Mouse (Mus musculus): ENCODE results near the gene Tecpr2. TPM values are rescaled to one million over a fixed set of nuclear protein-coding genes. Genes with fewer than 3 reads are reported as not detected.

Gene Tecpr2
- polyA plus RNA-seq, 1 experiment from 2014 or later, result 8.3 TPM

- 85% methylated on average over 3 of the region's 3 CpGs for WGBS
- ATAC-seq (ENCODE audit: low FRiP score), result no peak
These were observed 64.4 kb downstream of the Tecpr2 start for GRCm38 (mm10) chr12:110953443-110953842.

GRCm38 (mm10) chr12:110953900-110954299 lies 64.8 kb downstream of the Tecpr2 start:
- Histone ChIP-seq H3K27ac (no peak overlapping the region), H3K4me1 (no peaks in the 10 kb centered on the region), H3K27me3 (no peaks in the 10 kb centered on the region), H3K4me2 (no peak overlapping the region), H3K9me3 (no peaks in the 10 kb centered on the region), H3K9ac (no peak overlapping the region), H3K36me3 (replicated peaks) (peaks cover 35% of the 10 kb centered on the region), H3K4me3 (replicated peaks) (no peak overlapping the region)
- no peak for ATAC-seq (ENCODE audit: low FRiP score)
- 90% methylated on average over 2 of the region's 2 CpGs for WGBS

More at GRCm38 (mm10) chr12:110953443-110953842, 64.4 kb downstream of the Tecpr2 start:
- Histone ChIP-seq H3K4me3 (replicated peaks) (no peak overlapping the region), H3K4me1 (no peaks in the 10 kb centered on the region), H3K9me3 (no peaks in the 10 kb centered on the region), H3K27ac (no peak overlapping the region), H3K4me2 (no peak overlapping the region), H3K27me3 (no peaks in the 10 kb centered on the region), H3K9ac (no peak overlapping the region), H3K36me3 (replicated peaks) (peaks cover 38% of the 10 kb centered on the region)

DNA sequence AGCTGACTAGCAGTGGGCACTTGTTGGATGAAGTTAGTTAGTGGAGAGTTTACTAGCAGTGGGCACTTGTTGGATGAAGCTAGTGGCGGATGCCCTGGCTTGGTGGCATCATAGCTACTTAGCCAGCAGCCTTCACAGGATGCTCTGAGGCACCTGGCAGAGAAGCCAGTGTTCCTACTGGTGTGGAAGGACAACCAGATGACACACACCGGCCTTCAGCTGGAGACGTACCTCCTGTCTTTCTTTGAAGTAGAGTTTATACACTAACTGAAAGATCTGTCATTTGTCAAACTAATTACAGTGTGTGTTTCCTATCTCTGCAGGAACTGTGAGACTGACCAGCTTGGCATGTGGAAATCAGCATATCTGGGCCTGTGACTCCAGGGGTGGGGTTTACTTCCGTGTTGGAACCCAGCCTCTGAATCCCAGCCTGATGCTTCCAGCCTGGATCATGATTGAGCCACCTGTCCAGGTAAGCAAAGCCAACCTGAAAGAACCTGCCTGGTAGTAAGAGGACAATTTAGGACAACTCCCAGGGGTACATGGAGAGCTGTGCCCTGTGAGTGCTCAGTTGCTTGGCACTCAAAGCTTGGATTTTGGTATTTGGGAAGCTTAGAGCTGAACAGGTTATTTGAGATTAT lies 65.4 kb downstream of the Tecpr2 start:
- no peak overlapping the region for H3K27ac ChIP-seq
- H3K36me3 ChIP-seq (replicated peaks), result peaks cover 35% of the 10 kb centered on the region
- no peak for ATAC-seq (ENCODE audit: low FRiP score)
- no peaks in the 10 kb centered on the region for H3K27me3 ChIP-seq
- no peaks in the 10 kb centered on the region for H3K9me3 ChIP-seq
- WGBS, result 90% methylated on average over 4 of the region's 4 CpGs
- H3K4me2 ChIP-seq, result no peak overlapping the region
- no peak overlapping the region for H3K4me3 ChIP-seq (replicated peaks)
- H3K9ac ChIP-seq, result no peak overlapping the region
- H3K4me1 ChIP-seq, result no peaks in the 10 kb centered on the region

DNA sequence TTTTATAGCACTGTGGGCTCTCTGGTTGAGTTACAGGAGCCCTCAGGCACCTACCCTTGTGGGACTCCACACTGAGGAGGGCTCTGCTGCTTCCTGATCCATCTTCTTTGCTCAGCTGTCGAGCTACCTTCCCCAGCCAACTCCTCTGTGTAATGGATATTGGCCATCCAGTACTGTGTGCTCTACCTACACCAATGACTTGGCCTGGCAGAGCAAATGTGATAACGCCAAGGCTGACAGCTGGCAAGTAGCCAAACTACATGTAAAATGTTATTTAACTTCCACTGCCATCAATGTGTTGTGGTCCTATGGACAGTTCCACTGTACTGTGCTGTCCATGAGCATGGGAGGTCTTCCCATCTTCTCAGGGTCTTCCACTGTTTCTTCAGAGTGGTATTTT lies 72.9 kb downstream of the Tecpr2 start:
- no peak overlapping the region for H3K9ac ChIP-seq
- H3K27ac ChIP-seq, result no peak overlapping the region
- H3K4me2 ChIP-seq, result no peak overlapping the region
- no peaks in the 10 kb centered on the region for H3K27me3 ChIP-seq
- H3K36me3 ChIP-seq (replicated peaks), result peaks cover 22% of the 10 kb centered on the region
- H3K4me3 ChIP-seq (replicated peaks), result no peak overlapping the region
- WGBS, result 88% methylated on average over 2 of the region's 2 CpGs
- no peak for ATAC-seq (ENCODE audit: low FRiP score)
- H3K4me1 ChIP-seq, result no peaks in the 10 kb centered on the region
- H3K9me3 ChIP-seq, result no peaks in the 10 kb centered on the region

GRCm38 (mm10) chr12:110965500-110965899 lies 76.4 kb downstream of the Tecpr2 start:
- H3K27ac ChIP-seq, result no peak overlapping the region
- 92% methylated on average over 3 of the region's 3 CpGs for WGBS
- no peak overlapping the region for H3K9ac ChIP-seq
- H3K4me1 ChIP-seq, result no peaks in the 10 kb centered on the region
- no peak for ATAC-seq (ENCODE audit: low FRiP score)
- no peaks in the 10 kb centered on the region for H3K27me3 ChIP-seq
- H3K4me2 ChIP-seq, result no peak overlapping the region
- no peaks in the 10 kb centered on the region for H3K9me3 ChIP-seq
- H3K4me3 ChIP-seq (replicated peaks), result no peak overlapping the region
- peaks cover 37% of the 10 kb centered on the region for H3K36me3 ChIP-seq (replicated peaks)

DNA sequence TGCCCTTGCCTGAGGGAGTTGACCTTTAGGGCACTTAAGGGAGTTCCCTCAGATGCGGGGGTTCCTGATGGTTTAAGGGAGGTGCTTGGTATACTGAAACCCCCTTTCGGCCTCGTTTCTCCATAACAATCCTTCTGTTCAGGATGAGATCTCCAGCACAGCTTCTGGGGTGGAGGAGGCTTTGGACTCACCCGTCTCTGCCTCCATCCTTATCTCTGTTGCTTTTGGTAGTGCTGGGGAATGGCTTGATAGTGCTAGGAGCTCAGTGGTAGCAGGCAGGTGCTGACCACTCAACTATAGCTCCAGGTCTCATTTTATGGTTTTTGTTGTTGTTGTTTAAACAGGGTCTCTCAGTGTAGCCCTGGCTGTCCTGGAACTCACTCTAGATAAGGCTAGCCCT lies 77.0 kb downstream of the Tecpr2 start:
- H3K9ac ChIP-seq, result no peak overlapping the region
- peaks cover 38% of the 10 kb centered on the region for H3K36me3 ChIP-seq (replicated peaks)
- no peak overlapping the region for H3K4me3 ChIP-seq (replicated peaks)
- no peak overlapping the region for H3K4me2 ChIP-seq
- H3K4me1 ChIP-seq, result no peaks in the 10 kb centered on the region
- no peaks in the 10 kb centered on the region for H3K27me3 ChIP-seq
- 91% methylated on average over 4 of the region's 4 CpGs for WGBS
- H3K9me3 ChIP-seq, result no peaks in the 10 kb centered on the region
- no peak overlapping the region for H3K27ac ChIP-seq
- no peak for ATAC-seq (ENCODE audit: low FRiP score)

DNA sequence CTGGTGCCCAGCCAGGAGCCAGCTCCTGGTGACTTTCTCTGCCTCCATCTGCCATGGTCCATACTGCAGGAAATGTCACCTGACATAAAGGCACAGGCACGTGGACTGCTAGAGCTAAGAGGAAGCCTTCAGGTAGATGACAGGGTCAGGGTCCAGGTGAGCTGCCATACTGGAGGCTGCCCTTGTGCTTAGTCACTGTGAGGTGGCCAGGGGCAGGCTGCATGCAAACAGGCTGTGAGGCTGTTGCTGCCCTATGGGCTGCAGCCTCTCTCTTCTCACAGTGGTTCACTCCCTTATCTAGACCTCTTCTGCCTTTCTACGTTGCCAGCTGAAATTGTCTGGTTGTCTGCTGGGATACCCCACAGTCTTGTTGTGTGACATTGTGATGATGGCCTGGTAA lies 78.1 kb downstream of the Tecpr2 start:
- Histone ChIP-seq H3K4me1 (no peaks in the 10 kb centered on the region), H3K4me2 (no peak overlapping the region), H3K36me3 (replicated peaks) (peaks cover 35% of the 10 kb centered on the region), H3K9me3 (no peaks in the 10 kb centered on the region), H3K27ac (no peak overlapping the region), H3K27me3 (no peaks in the 10 kb centered on the region), H3K4me3 (replicated peaks) (no peak overlapping the region), H3K9ac (no peak overlapping the region)
- WGBS, result 78% methylated on average over 2 of the region's 2 CpGs
- no peak for ATAC-seq (ENCODE audit: low FRiP score)

DNA sequence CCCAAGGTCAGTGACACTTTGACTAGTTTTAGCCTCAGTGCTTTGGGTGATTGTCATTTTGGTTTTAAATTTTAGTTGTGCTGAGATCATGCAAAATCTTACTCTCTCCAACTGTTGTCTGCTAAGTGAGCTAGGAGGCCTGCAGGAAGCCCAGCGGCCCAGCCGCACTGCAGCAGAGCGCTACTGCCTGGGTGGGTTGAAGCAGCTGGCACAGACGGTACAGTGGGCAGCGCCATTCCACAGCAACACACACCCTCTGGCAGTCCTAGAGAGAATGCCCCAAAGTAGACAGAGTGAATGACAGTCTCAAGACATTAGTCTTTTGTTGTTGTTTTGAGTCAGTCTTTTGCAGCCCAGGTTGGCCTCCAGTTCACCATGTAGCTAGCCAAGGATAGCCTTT lies 81.3 kb downstream of the Tecpr2 start:
- no peak overlapping the region for H3K4me3 ChIP-seq (replicated peaks)
- H3K27me3 ChIP-seq, result no peaks in the 10 kb centered on the region
- H3K4me1 ChIP-seq, result no peaks in the 10 kb centered on the region
- no peak overlapping the region for H3K4me2 ChIP-seq
- H3K9me3 ChIP-seq, result no peaks in the 10 kb centered on the region
- 95% methylated on average over 5 of the region's 5 CpGs for WGBS
- H3K9ac ChIP-seq, result no peak overlapping the region
- peaks cover 60% of the 10 kb centered on the region for H3K36me3 ChIP-seq (replicated peaks)
- ATAC-seq (ENCODE audit: low FRiP score), result no peak
- H3K27ac ChIP-seq, result no peak overlapping the region

DNA sequence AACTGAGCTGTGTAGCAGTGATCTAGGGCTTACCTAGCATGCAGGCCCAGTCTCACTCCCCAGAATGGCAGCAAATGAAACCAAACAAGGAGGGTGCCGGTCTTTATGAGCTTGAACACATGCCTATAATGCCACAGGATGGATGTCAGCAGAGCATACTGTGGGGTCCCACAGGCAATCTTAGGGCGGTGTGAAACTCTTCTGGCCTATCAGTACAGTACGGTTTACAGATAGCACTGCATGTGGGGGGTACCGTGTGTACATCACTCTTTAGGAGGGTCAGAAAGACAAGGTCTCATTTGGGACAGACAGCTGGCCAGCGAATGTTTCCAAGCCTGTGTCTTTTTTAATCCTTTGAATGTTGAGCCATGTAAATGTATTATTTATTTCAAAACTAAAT lies 82.9 kb downstream of the Tecpr2 start:
- Histone ChIP-seq H3K27ac (no peak overlapping the region), H3K4me1 (no peaks in the 10 kb centered on the region), H3K4me2 (no peak overlapping the region), H3K9me3 (no peaks in the 10 kb centered on the region), H3K27me3 (no peaks in the 10 kb centered on the region), H3K4me3 (replicated peaks) (no peak overlapping the region), H3K9ac (no peak overlapping the region), H3K36me3 (replicated peaks) (peaks cover 76% of the 10 kb centered on the region)
- no peak for ATAC-seq (ENCODE audit: low FRiP score)
- 93% methylated on average over 5 of the region's 5 CpGs for WGBS

DNA sequence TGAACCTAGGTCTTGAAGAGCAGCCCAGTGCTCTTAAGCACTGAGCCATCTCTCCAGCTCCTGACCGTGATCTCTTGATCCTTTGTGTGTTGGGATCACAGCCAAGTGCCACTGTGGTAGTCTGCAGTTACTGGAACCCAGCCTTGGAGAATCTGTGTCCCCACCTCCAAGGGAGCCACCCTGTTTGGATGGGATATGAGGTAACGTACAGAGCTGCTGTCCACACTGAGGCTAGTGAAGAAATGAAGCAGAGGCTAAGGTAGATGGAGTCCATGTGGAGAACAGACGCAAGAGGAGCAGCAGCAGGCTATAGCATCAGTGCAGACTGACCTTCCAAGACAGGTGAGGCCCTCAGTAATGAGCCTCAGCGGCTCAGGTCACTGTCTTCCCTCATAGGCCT lies 84.8 kb downstream of the Tecpr2 start:
- no peak overlapping the region for H3K4me2 ChIP-seq
- peaks cover 68% of the 10 kb centered on the region for H3K36me3 ChIP-seq (replicated peaks)
- H3K9ac ChIP-seq, result no peak overlapping the region
- H3K9me3 ChIP-seq, result no peaks in the 10 kb centered on the region
- no peak overlapping the region for H3K27ac ChIP-seq
- WGBS, result 94% methylated on average over 4 of the region's 4 CpGs
- peaks cover 10% of the 10 kb centered on the region for H3K4me1 ChIP-seq
- no peak for ATAC-seq (ENCODE audit: low FRiP score)
- H3K4me3 ChIP-seq (replicated peaks), result no peak overlapping the region
- no peaks in the 10 kb centered on the region for H3K27me3 ChIP-seq

DNA sequence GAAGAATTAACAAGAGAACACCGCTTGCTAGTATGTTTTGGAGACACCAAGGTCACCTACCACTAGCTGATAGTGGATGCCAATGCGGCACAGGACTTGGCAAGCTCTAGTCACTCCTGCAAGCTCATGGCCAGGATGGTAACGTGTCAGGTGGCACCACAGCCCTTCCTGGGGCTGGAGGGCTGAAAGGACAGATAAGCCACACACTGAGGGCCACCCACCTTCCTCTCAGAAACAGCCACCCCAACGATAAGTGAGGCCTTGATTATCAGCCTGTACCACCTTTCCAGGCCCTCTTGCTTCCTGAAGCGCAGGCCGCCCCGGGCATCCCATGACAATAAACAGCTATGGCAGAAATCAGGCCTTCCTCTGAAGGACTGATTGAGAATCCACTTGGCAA lies 85.2 kb downstream of the Tecpr2 start:
- Histone ChIP-seq H3K4me1 (peaks cover 11% of the 10 kb centered on the region), H3K27me3 (no peaks in the 10 kb centered on the region), H3K36me3 (replicated peaks) (peaks cover 63% of the 10 kb centered on the region), H3K4me2 (no peak overlapping the region), H3K4me3 (replicated peaks) (no peak overlapping the region), H3K9me3 (no peaks in the 10 kb centered on the region), H3K27ac (no peak overlapping the region), H3K9ac (no peak overlapping the region)
- no peak for ATAC-seq (ENCODE audit: low FRiP score)
- WGBS, result 93% methylated on average over 7 of the region's 7 CpGs

DNA sequence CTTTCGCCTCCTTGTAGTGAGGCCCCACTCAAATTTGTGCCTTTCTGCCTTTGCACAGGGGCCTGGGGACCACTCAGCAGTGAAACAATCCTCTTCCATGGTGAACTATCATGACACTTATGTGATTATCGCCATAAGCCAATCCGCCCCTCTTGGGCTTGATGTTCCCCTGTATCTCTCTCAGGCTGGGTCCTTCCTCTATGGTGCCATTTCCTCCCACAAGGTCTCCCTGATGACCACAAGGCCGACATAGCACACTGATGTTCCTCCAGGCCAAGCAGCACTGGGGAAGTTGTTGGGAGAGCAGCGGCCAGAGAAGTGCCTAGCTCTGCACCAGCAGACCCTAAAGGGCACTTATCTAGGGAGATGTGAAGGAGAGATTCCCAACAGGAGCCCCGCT lies 85.7 kb downstream of the Tecpr2 start:
- Histone ChIP-seq H3K9ac (no peak overlapping the region), H3K4me2 (no peak overlapping the region), H3K4me1 (peaks cover 13% of the 10 kb centered on the region), H3K27me3 (no peaks in the 10 kb centered on the region), H3K36me3 (replicated peaks) (peaks cover 59% of the 10 kb centered on the region), H3K4me3 (replicated peaks) (no peak overlapping the region), H3K27ac (no peak overlapping the region), H3K9me3 (no peaks in the 10 kb centered on the region)
- no peak for ATAC-seq (ENCODE audit: low FRiP score)
- WGBS, result 85% methylated on average over 6 of the region's 6 CpGs

GRCm38 (mm10) chr12:110975385-110975784 lies 86.3 kb downstream of the Tecpr2 start:
- Histone ChIP-seq H3K4me2 (no peak overlapping the region), H3K4me3 (replicated peaks) (no peak overlapping the region), H3K9ac (peak overlapping the region; percentile 17; the same call in 1 of the 2 replicates), H3K27me3 (no peaks in the 10 kb centered on the region), H3K27ac (no peak overlapping the region), H3K36me3 (replicated peaks) (peaks cover 53% of the 10 kb centered on the region), H3K4me1 (peaks cover 13% of the 10 kb centered on the region), H3K9me3 (no peaks in the 10 kb centered on the region)
- 87% methylated on average over 5 of the region's 5 CpGs for WGBS
- no peak for ATAC-seq (ENCODE audit: low FRiP score)

Data from forebrain, embryonic 12.5 days (tissue).